Mouse (Mus musculus) embryonic facial prominence, embryonic 11.5 days (tissue): ENCODE results near the gene Mxra7. TPM values are rescaled to one million over a fixed set of nuclear protein-coding genes. Genes with fewer than 3 reads are reported as not detected.

Experiments
- ATAC-seq: fragments of 200-750 bp; cut with Nextera tagmentation; replicated peaks from 2 replicates; pipeline ENCODE4 v1.8.0; 2017; ENCODE audit warnings: low read depth; ENCODE audit not compliant: insufficient number of reproducible peaks, low FRiP score, low TSS enrichment
- DNase-seq: peaks from one replicate; pipeline ENCODE4 v3.0.0-alpha.2; 2015; ENCODE audit warnings: low spot score
- H3K27ac ChIP-seq: fragments of 300-500 bp; sonication (generic); replicated peaks from 2 replicates; pipeline ENCODE4 v1.5.1; 2014; ENCODE audit warnings: mild to moderate bottlenecking, low read depth, low read length, control low read depth
- H3K27me3 ChIP-seq: fragments of 300-500 bp; sonication (generic); 2 replicates; pipeline ENCODE4 v1.6.1; 2014; ENCODE audit warnings: mild to moderate bottlenecking, low read length, moderate library complexity, mixed read lengths; ENCODE audit not compliant: control insufficient read depth, insufficient read depth
- H3K36me3 ChIP-seq: fragments of 300-500 bp; sonication (generic); replicated peaks from 2 replicates; pipeline ENCODE4 v1.6.1; 2014; ENCODE audit warnings: low read depth, mild to moderate bottlenecking, low read length, moderate library complexity, mixed read lengths; ENCODE audit not compliant: control insufficient read depth, insufficient read depth
- H3K4me1 ChIP-seq: fragments of 300-500 bp; sonication (generic); 2 replicates; pipeline ENCODE4 v1.6.1; 2014; ENCODE audit warnings: low read length, mixed read lengths; ENCODE audit not compliant: control insufficient read depth, insufficient read depth
- H3K4me2 ChIP-seq: fragments of 300-500 bp; sonication (generic); 2 replicates; pipeline ENCODE4 v1.6.1; 2014; ENCODE audit warnings: low read depth, mild to moderate bottlenecking, control low read depth, low read length, moderate library complexity
- H3K4me3 ChIP-seq: fragments of 300-500 bp; sonication (generic); 2 replicates; pipeline ENCODE4 v1.5.1; 2014; ENCODE audit warnings: low read depth, low read length, control low read depth
- H3K9ac ChIP-seq: fragments of 300-500 bp; sonication (generic); replicated peaks from 2 replicates; pipeline ENCODE4 v1.6.1; 2014; ENCODE audit warnings: mild to moderate bottlenecking, control low read depth, low read length
- H3K9me3 ChIP-seq: fragments of 300-500 bp; sonication (generic); replicated peaks from 2 replicates; pipeline ENCODE4 v1.6.1; 2016; ENCODE audit warnings: mild to moderate bottlenecking, low read length, inconsistent platforms, mixed read lengths; ENCODE audit not compliant: control insufficient read depth
- WGBS: fragments of 180-500 bp; shearing (Covaris S2); extraction: QIAGEN DNeasy Blood & Tissue Kit; methylation state at CpG from one replicate; pipeline ENCODE4 v1.1.7; 2014; 5-methylcytosine and 5-hydroxymethylcytosine counted together
- polyA plus RNA-seq: library from polyadenylated mRNA; unstranded; fragments of >200 nt; fragmentation: Nextera tagmentation; extraction: Ambion mirVana; gene quantifications from 2 replicates; pipeline ENCODE4 v1.2.1, GENCODE M21; 2014

Gene Mxra7
- polyA plus RNA-seq = 18.1 and 21.9 TPM in 2 replicates

- Histone ChIP-seq H3K9me3 (no peaks in the 10 kb centered on the region), H3K4me1 (peaks cover 5% of the 10 kb centered on the region; the same call in 1 of the 2 replicates), H3K4me3 (peak within 1 kb of the TSS; percentile 61), H3K36me3 (no peaks in the 10 kb centered on the region), H3K27me3 (no peaks in the 10 kb centered on the region), H3K9ac (peak within 1 kb of the TSS; percentile 74), H3K4me2 (peak within 1 kb of the TSS; percentile 76), H3K27ac (peak within 1 kb of the TSS; percentile 37)
- peak; percentile 85 for DNase-seq
- WGBS = under 1% methylated on average over 64 of the region's 71 CpGs
- peak; percentile 34; the same call in 1 of the 2 replicates for ATAC-seq
Measured at GRCm38 (mm10) chr11:116827534-116828165, at the start of gene Mxra7. TSS of gene Mxra7 (minus strand) at chr11:116828046.

DNA sequence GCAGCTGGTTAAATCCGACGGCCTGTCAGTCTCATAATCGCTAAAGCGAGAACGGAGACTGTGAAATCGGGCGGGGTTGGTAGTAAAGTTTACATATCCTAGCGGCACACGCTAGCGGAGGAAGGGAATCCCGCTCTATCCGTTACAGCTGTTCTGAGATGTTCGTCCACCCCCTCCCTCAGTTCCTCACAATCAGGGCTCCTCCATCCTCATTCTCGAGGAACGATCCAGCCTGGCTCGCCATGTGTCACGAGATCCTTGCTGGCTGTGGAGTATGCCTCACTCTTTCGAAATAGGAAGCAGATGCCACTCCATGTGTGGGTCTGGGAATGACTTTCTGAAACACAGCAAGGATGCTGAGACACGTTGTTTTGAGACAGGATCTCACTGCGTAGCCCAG, 46.1 kb upstream of the Mxra7 start:
- 82% methylated on average over 20 of the region's 20 CpGs for WGBS
- Histone ChIP-seq H3K4me2 (no peak overlapping the region), H3K4me3 (no peak overlapping the region), H3K4me1 (no peaks in the 10 kb centered on the region), H3K27ac (no peak overlapping the region), H3K36me3 (no peaks in the 10 kb centered on the region; the same call in 1 of the 2 replicates), H3K9ac (no peak overlapping the region), H3K27me3 (no peaks in the 10 kb centered on the region), H3K9me3 (no peaks in the 10 kb centered on the region)
- ATAC-seq (no peak), DNase-seq (peak; percentile 9)

DNA sequence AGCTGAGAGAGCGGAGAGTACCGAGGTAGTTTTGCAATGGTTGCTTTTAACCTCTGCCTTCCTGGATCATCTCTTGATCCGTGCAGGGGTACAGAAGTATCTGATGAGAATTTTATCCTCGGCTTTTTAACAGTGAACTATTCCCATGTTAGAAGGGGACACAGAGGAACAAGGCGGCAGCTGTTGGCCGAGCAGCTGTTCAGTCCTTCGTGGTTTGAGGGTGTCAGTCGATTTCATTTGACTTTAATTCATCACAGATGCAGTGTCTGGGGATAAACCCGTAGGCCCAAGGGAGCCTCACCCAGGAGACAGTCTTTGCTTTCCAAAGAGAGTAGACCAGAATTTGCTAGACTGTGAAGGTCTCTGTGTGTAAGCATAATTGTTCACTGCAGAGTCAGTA, 43.7 kb upstream of the Mxra7 start:
- Histone ChIP-seq H3K9me3 (no peaks in the 10 kb centered on the region), H3K36me3 (no peaks in the 10 kb centered on the region; the same call in 1 of the 2 replicates), H3K4me3 (no peak overlapping the region), H3K27me3 (no peaks in the 10 kb centered on the region), H3K9ac (no peak overlapping the region), H3K27ac (no peak overlapping the region), H3K4me1 (no peaks in the 10 kb centered on the region), H3K4me2 (no peak overlapping the region)
- ATAC-seq (no peak), DNase-seq (no peak)
- 79% methylated on average over 9 of the region's 9 CpGs for WGBS

GRCm38 (mm10) chr11:116869641-116870040, 41.8 kb upstream of the Mxra7 start:
- ATAC-seq (no peak), DNase-seq (no peak)
- no peaks in the 10 kb centered on the region for H3K4me1 ChIP-seq
- WGBS = 82% methylated on average over 4 of the region's 4 CpGs
- no peaks in the 10 kb centered on the region for H3K9me3 ChIP-seq
- no peak overlapping the region for H3K9ac ChIP-seq
- peaks cover 3% of the 10 kb centered on the region for H3K36me3 ChIP-seq
- H3K27me3 ChIP-seq = no peaks in the 10 kb centered on the region
- no peak overlapping the region for H3K4me3 ChIP-seq
- H3K27ac ChIP-seq = no peak overlapping the region
- no peak overlapping the region for H3K4me2 ChIP-seq

- WGBS = 86% methylated on average over 8 of the region's 8 CpGs
- DNase-seq (no peak), ATAC-seq (no peak)
- Histone ChIP-seq H3K9me3 (no peaks in the 10 kb centered on the region), H3K27me3 (no peaks in the 10 kb centered on the region), H3K4me1 (no peaks in the 10 kb centered on the region), H3K4me2 (no peak overlapping the region), H3K36me3 (peaks cover 3% of the 10 kb centered on the region), H3K27ac (no peak overlapping the region), H3K9ac (no peak overlapping the region), H3K4me3 (no peak overlapping the region)
Measured at GRCm38 (mm10) chr11:116869223-116869622, 41.4 kb upstream of the Mxra7 start.

DNA sequence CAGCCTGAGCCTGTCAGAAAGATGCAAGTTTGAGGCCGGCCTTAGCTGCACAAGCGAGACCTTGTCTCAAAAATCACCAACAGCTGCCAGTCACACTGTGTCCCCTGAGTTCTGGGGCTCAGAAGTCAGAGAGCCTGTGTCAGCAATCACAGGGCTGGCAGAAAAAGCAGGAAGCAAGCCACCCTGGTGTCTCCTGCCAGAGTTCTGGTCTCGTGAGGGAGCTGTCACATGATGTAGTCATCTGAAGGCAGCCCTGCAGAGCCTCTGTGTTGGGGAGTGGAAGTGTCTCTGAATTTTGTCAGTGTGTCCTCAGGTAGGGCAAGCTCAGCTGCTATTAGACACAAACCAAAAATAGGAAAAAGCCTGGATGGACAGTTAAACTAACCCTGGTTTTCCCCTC, 40.3 kb upstream of the Mxra7 start:
- peaks cover 3% of the 10 kb centered on the region; the same call in 1 of the 2 replicates for H3K36me3 ChIP-seq
- 60% methylated on average over 3 of the region's 3 CpGs for WGBS

GRCm38 (mm10) chr11:116865945-116866585, 38.2 kb upstream of the Mxra7 start:
- Histone ChIP-seq H3K36me3 (peaks cover 3% of the 10 kb centered on the region; the same call in 1 of the 2 replicates), H3K27ac (no peak overlapping the region), H3K9ac (no peak overlapping the region), H3K4me1 (no peaks in the 10 kb centered on the region), H3K4me2 (no peak overlapping the region), H3K27me3 (no peaks in the 10 kb centered on the region), H3K9me3 (no peaks in the 10 kb centered on the region), H3K4me3 (no peak overlapping the region)
- no peak for DNase-seq
- no peak for ATAC-seq
- WGBS = 82% methylated on average over 12 of the region's 12 CpGs

More for the DNA sequence above, 40.3 kb upstream of the Mxra7 start:
- no peak for ATAC-seq
- Histone ChIP-seq H3K9ac (no peak overlapping the region), H3K27me3 (no peaks in the 10 kb centered on the region), H3K4me1 (no peaks in the 10 kb centered on the region), H3K27ac (no peak overlapping the region), H3K4me2 (no peak overlapping the region), H3K4me3 (no peak overlapping the region), H3K9me3 (no peaks in the 10 kb centered on the region)
- no peak for DNase-seq

GRCm38 (mm10) chr11:116864444-116864843, 36.6 kb upstream of the Mxra7 start:
- no peaks in the 10 kb centered on the region for H3K4me1 ChIP-seq
- ATAC-seq (no peak), DNase-seq (no peak)
- no peak overlapping the region for H3K4me2 ChIP-seq
- H3K27ac ChIP-seq = no peak overlapping the region
- 69% methylated on average over 10 of the region's 10 CpGs for WGBS
- H3K9ac ChIP-seq = no peak overlapping the region
- H3K4me3 ChIP-seq = no peak overlapping the region
- peaks cover 3% of the 10 kb centered on the region; the same call in 1 of the 2 replicates for H3K36me3 ChIP-seq
- H3K9me3 ChIP-seq = no peaks in the 10 kb centered on the region
- no peaks in the 10 kb centered on the region for H3K27me3 ChIP-seq
